Mouse (Mus musculus): ENCODE measurements around the gene Rnf5.

DNA sequence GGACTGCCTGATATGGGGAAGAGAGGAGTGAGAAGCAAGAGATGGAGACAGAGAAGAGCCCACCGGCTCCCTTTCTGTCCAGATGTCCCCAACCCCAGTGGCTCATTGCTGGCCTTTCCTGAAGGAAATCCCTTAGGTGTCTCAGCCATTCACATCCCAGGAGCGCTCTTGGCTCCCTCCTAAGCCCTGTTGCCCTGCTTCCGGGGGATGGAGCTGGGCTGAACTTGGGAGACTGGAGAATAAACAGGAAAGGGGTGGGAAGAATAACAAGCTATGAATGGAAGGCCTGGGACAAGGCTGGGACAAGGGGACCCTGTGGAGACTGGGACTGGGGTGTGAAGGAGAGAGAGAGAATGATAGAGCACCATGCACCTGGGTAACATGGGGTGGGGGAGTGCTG, 38.7 kb downstream of the Rnf5 start:
- TF ChIP-seq POLR2A (IDR thresholded peaks at IDR 0.05; ENCODE audit: insufficient read length, low read depth), result no peak
- no peak for TF ChIP-seq CEBPB (IDR thresholded peaks at IDR 0.05; ENCODE audit: insufficient read depth, poor library complexity, severe bottlenecking)
- no peak for TF ChIP-seq POLR2AphosphoS2 (IDR thresholded peaks at IDR 0.05; ENCODE audit: insufficient read length, low read depth)
- TF ChIP-seq USF1 (IDR thresholded peaks at IDR 0.05; ENCODE audit: low read depth), result no peak
- TF ChIP-seq MYOD1 (IDR thresholded peaks at IDR 0.05; ENCODE audit: control insufficient read depth in 1 of 3, insufficient read length in 2 of 3, low read depth in 2 of 3), result no peak
- no peak for TF ChIP-seq REST (IDR thresholded peaks at IDR 0.05; ENCODE audit: insufficient read depth, insufficient read length)
- TF ChIP-seq MAX (IDR thresholded peaks at IDR 0.05; ENCODE audit: low read depth), result no peak
- no peak for TF ChIP-seq E2F4 (IDR thresholded peaks at IDR 0.05; ENCODE audit: insufficient read depth)
- TF ChIP-seq MYOG (IDR thresholded peaks at IDR 0.05; ENCODE audit: control insufficient read depth in 1 of 3, insufficient read depth in 1 of 3, insufficient read length in 2 of 3, low read depth in 2 of 3), result no peak
- no peak for TF ChIP-seq TCF12 (IDR thresholded peaks at IDR 0.05; ENCODE audit: insufficient read depth, poor library complexity, severe bottlenecking)

Measured in myocyte (in vitro differentiated cells).